Mouse (Mus musculus): Measurements from ENCODE around the gene Rfwd3. TPM values are rescaled to one million over a fixed set of nuclear protein-coding genes. Genes with fewer than 3 reads are reported as not detected.
A peak's percentile ranks its signal among the peaks of the same experiment; 100 is the strongest.

The Rfwd3 gene
- total and polyA plus RNA-seq, 3 experiments, result 54.2 to 63.2 TPM; not detected in 1

- H3K27me3 ChIP-seq (ENCODE audit: control insufficient read depth in 1 of 2, insufficient read depth in 2 of 2, low read length in 2 of 2), result no peaks in the 10 kb centered on the region
- no peaks in the 10 kb centered on the region for H3K9me3 ChIP-seq (replicated peaks; ENCODE audit: insufficient read depth, low read length)
- no peak for DNase-seq (ENCODE audit: low read depth, low spot score)
- no peak overlapping the region for H3K9ac ChIP-seq (ENCODE audit: control insufficient read depth, low read depth, low read length, poor library complexity, severe bottlenecking)
- H3K27ac ChIP-seq (ENCODE audit: control insufficient read depth, low read depth, low read length), result no peak overlapping the region
- no peaks in the 10 kb centered on the region for H3K79me2 ChIP-seq (ENCODE audit: control insufficient read depth, insufficient read depth, low read length, poor library complexity)
- H3K4me1 ChIP-seq (ENCODE audit: control insufficient read depth in 1 of 2, insufficient read depth in 2 of 2, low read length in 2 of 2), result peaks cover 3 to 11% of the 10 kb centered on the region in 2 experiments; a peak in 3 of 4 replicates
- H3K36me3 ChIP-seq (ENCODE audit: control insufficient read depth in 1 of 2, insufficient read depth in 2 of 2, low read length in 2 of 2), result peaks cover 0 to 4% of the 10 kb centered on the region in 2 experiments; a peak in 2 of 4 replicates
- no peak overlapping the region for H3K4me3 ChIP-seq (ENCODE audit: control insufficient read depth in 1 of 2, insufficient read depth in 1 of 2, low read depth in 2 of 2, low read length in 2 of 2)
- TF ChIP-seq ETS1 (IDR thresholded peaks at IDR 0.05; ENCODE audit: low read depth, low read length) (no peak), UBTF (IDR thresholded peaks at IDR 0.05; ENCODE audit: borderline replicate concordance, insufficient read depth, low read depth, low read length) (no peak), MAFK (IDR thresholded peaks at IDR 0.05; ENCODE audit: borderline replicate concordance, low read depth, low read length) (no peak), MAX (IDR thresholded peaks at IDR 0.05; ENCODE audit: low read length) (no peak), CTCF (IDR thresholded peaks at IDR 0.05 in 2 of 3, conservative IDR thresholded peaks at IDR 0.05 in 1 of 3; ENCODE audit: control insufficient read depth in 1 of 3, insufficient read depth in 1 of 3, low read depth in 2 of 3, low read length in 3 of 3, poor library complexity in 1 of 3, severe bottlenecking in 1 of 3) (no peak), RCOR1 (IDR thresholded peaks at IDR 0.05; ENCODE audit: low read depth, low read length) (no peak), POLR2A (IDR thresholded peaks at IDR 0.05; ENCODE audit: control insufficient read depth in 1 of 2, insufficient read depth in 1 of 2, low read depth in 1 of 2, low read length in 2 of 2, poor library complexity in 1 of 2) (no peak), MXI1 (IDR thresholded peaks at IDR 0.05; ENCODE audit: low read depth, low read length) (no peak), TCF12 (IDR thresholded peaks at IDR 0.05; ENCODE audit: low read depth, low read length) (no peak), MEF2A (IDR thresholded peaks at IDR 0.05; ENCODE audit: extremely low read depth, insufficient replicate concordance, low read depth, low read length, poor library complexity, severe bottlenecking) (no peak), RAD21 (IDR thresholded peaks at IDR 0.05; ENCODE audit: low read depth, low read length) (no peak), E2F4 (IDR thresholded peaks at IDR 0.05; ENCODE audit: borderline replicate concordance, low read depth, low read length) (no peak), POLR2AphosphoS2 (IDR thresholded peaks at IDR 0.05; ENCODE audit: low read length) (no peak), ZC3H11A (IDR thresholded peaks at IDR 0.05; ENCODE audit: low read depth, low read length) (no peak), USF1 (IDR thresholded peaks at IDR 0.05; ENCODE audit: low read depth, low read length) (no peak), BHLHE40 (IDR thresholded peaks at IDR 0.05; ENCODE audit: borderline replicate concordance, low read depth, low read length) (no peak), JUND (IDR thresholded peaks at IDR 0.05; ENCODE audit: low read depth, low read length) (no peak), MYB (IDR thresholded peaks at IDR 0.05; ENCODE audit: low read depth, low read length) (no peak), SIN3A (IDR thresholded peaks at IDR 0.05; ENCODE audit: low read length) (no peak)
Observed at GRCm38 (mm10) chr8:111264693-111265220, 35.3 kb downstream of the Rfwd3 start.

- DNase-seq (ENCODE audit: low read depth, low spot score), result peak; percentile 81
- peaks cover 0 to 13% of the 10 kb centered on the region in 2 experiments; a peak in 2 of 4 replicates for H3K36me3 ChIP-seq (ENCODE audit: control insufficient read depth in 1 of 2, insufficient read depth in 2 of 2, low read length in 2 of 2)
- TF ChIP-seq MEF2A (IDR thresholded peaks at IDR 0.05; ENCODE audit: extremely low read depth, insufficient replicate concordance, low read depth, low read length, poor library complexity, severe bottlenecking), result peak; percentile 59; the same call in 1 of the 2 replicates
- peak; percentile 100 for TF ChIP-seq RCOR1 (IDR thresholded peaks at IDR 0.05; ENCODE audit: low read depth, low read length)
- peak; percentile 37; the same call in 1 of the 2 replicates for TF ChIP-seq MYB (IDR thresholded peaks at IDR 0.05; ENCODE audit: low read depth, low read length)
- TF ChIP-seq GATA1 (IDR thresholded peaks at IDR 0.05; ENCODE audit: low read depth, low read length), result peak; percentile 96
- peak; percentile 92 for TF ChIP-seq TAL1 (IDR thresholded peaks at IDR 0.05; ENCODE audit: low read length)
- no peak for TF ChIP-seq SMC3 (IDR thresholded peaks at IDR 0.05; ENCODE audit: low read depth, low read length)
- peak; percentile 95 for TF ChIP-seq TCF12 (IDR thresholded peaks at IDR 0.05; ENCODE audit: low read depth, low read length)
- peak; percentile 70 for TF ChIP-seq ETS1 (IDR thresholded peaks at IDR 0.05; ENCODE audit: low read depth, low read length)
- TF ChIP-seq KAT2A (conservative IDR thresholded peaks at IDR 0.05; ENCODE audit: low read depth, low read length), result no peak
- peak; percentile 80 for TF ChIP-seq MAFK (IDR thresholded peaks at IDR 0.05; ENCODE audit: borderline replicate concordance, low read depth, low read length)
- no peak for TF ChIP-seq POLR2AphosphoS5 (IDR thresholded peaks at IDR 0.05; ENCODE audit: borderline replicate concordance, low read depth, low read length)
- TF ChIP-seq ZNF384 (IDR thresholded peaks at IDR 0.05; ENCODE audit: low read depth, low read length), result no peak
- TF ChIP-seq BHLHE40 (IDR thresholded peaks at IDR 0.05; ENCODE audit: borderline replicate concordance, low read depth, low read length), result peak; percentile 83
- 0 out of 2 replicates have a peak, but pooled peaks have one; percentile 30 for TF ChIP-seq MYC (IDR thresholded peaks at IDR 0.05; ENCODE audit: low read depth, low read length)
- TF ChIP-seq EP300 (IDR thresholded peaks at IDR 0.05; ENCODE audit: low read depth in 1 of 2, low read length in 2 of 2), result peak; percentile 86 to 92
- peaks cover 16% of the 10 kb centered on the region for H3K79me2 ChIP-seq (ENCODE audit: control insufficient read depth, insufficient read depth, low read length, poor library complexity)
- peaks cover 6 to 13% of the 10 kb centered on the region in 2 experiments for H3K4me1 ChIP-seq (ENCODE audit: control insufficient read depth in 1 of 2, insufficient read depth in 2 of 2, low read length in 2 of 2)
- H3K9ac ChIP-seq (ENCODE audit: control insufficient read depth, low read depth, low read length, poor library complexity, severe bottlenecking), result no peak overlapping the region
- no peak overlapping the region for H3K4me3 ChIP-seq (ENCODE audit: control insufficient read depth in 1 of 2, insufficient read depth in 1 of 2, low read depth in 2 of 2, low read length in 2 of 2)
- no peak overlapping the region for H3K27ac ChIP-seq (ENCODE audit: control insufficient read depth, low read depth, low read length)
- no peaks in the 10 kb centered on the region for H3K9me3 ChIP-seq (replicated peaks; ENCODE audit: insufficient read depth, low read length)
- H3K27me3 ChIP-seq (ENCODE audit: control insufficient read depth in 1 of 2, insufficient read depth in 2 of 2, low read length in 2 of 2), result no peaks in the 10 kb centered on the region
Observed at GRCm38 (mm10) chr8:111261981-111262381, 38.0 kb downstream of the Rfwd3 start.

Data from MEL (cell line).